Mouse (Mus musculus): ENCODE results near the gene Dgkz. TPM values are rescaled to one million over a fixed set of nuclear protein-coding genes. Genes with fewer than 3 reads are reported as not detected.
A peak's percentile ranks its signal among the peaks of the same experiment; 100 is the strongest.

Gene Dgkz
- total RNA-seq, 2 experiments from 2014 or later = 29.0 to 32.7 TPM

DNA sequence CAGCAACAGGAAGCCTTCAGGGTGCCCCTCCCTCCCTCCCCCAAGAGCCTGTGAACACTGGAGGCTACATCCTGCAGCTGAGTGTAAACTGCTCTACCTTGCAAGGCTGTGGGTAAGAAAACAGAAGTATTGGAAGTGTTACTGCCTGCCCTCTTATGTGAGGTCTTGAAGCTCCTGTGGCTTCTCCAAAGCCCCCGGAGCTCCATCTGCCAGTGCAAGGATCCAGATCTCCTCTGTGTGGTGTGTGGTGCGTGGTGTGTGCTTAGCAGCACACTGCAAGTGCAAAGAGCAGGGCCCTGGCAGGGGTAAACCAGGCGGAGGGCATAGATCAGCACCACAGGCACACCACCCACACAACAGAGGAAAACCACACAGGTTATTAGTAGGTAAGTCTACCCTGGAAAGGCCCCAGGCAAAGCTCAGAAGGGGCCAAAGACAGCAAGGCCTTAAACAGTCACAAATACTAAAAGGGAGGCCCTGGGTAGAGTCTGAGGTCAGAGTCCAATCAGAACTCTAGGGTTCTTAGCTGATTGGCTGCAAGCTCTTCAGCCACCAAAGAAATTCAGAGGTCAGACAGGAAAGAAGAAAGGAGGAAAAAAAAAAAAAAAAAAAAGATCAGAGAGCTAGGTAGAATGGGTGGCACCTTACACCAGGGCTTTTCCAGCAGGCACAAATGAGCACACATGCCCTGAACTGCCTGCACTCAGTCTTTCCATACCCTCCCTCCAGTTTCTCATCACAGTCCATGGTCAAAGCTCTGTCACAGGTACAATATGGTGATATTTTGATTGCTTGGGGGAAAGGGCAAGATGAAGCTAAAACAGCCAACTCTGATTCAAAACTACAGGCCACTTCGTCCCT, 13.5 kb downstream of the Dgkz start:
- DNase-seq (ENCODE audit: low spot score) = no peak

DNA sequence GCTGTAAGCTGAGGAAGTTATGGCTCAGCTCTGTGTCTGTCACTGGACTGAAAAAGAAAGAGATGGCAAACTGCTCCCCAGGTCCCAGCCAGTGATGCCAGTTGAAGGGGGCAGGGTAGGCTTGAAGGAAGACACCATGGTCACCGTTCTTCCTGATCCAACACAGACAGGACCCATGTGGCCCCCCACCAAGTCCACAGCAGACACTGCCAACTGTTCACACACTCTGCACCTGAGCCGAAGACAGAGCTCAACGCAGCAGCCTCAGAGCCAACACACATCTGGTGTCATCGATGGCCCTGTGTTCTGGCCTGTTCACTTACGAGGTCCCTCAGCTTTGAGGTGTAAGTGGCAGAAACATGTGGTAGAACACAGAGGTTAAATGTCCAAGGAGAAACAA, 15.2 kb downstream of the Dgkz start:
- no peak for DNase-seq (ENCODE audit: low spot score)

DNA sequence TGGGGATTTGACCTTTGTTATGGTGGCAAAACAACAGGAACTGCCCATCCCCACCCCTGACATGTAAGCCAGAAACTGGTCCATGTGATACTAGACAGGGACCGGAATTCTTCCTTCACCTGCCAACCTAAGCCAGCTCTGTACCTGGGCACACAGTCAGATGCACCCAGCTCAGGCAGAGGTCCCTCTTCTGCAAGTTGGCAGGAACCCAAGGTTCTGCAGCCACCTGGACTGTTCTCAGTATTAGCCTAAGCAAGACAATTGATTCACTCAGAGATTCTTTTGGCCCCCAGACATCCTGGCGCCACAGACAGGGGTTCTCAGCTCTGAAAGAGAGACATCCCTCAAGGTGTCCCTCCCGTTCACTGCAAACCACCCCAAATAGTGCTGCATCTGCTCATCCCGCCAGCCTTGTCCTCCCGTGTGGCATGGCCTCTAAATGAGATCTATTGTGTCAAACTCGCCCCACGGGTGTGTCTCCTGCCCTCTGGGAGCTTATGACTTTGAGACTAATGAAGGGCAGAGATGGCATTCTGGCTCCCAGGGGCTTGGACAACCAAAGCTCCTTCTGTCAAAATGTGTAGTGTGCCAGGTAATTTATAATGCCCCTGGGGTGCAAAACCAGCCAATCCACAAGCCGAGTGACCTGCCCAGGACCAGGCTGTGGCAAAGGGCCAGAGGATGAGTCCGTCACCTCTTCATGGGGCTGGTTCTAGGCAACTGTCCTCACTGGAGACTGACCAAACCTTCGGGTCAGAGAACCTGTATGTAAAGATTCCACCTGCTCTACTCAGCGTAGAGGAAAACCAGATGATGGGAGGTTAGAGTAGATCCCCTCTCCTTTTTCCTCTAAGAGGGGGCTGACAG, 15.9 kb downstream of the Dgkz start:
- DNase-seq (ENCODE audit: low spot score) = no peak

DNA sequence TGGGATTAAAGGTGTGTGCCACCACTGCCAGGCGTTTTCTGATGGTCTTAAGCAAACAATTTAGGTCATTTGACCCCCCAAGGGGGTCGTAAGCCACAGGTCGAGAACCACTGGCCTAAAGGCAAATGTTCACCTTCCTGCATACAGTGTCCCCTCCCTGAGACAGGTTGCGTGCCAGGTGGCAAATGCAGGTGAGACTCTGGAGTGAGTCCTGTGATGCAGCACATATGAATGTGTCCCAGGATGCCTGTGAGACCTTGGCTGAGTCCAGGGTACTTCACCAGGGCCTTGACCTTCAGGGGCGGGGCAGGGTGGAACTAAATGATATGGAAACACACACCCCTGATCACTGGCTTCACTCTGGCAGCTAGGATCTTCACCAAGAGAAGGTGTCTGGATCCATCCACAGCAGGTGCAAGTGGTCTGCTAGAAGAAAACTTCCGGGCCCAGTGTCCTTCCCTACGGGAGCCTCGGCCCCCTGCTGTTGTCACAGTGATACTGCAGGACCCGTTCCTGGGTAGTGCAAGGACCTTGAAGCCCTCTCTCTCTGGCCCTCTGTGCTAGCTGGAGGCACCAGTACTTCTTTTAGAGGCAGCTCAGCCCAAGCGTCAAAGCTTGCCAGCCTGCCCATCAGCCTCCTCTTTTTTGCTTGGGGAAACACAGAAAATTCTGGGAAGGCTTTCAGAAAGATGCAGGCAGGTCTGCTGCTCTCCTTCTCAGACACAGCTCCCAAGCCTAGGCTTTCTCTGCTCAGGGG, 16.8 kb downstream of the Dgkz start:
- DNase-seq (ENCODE audit: low spot score) = peak; percentile 66

DNA sequence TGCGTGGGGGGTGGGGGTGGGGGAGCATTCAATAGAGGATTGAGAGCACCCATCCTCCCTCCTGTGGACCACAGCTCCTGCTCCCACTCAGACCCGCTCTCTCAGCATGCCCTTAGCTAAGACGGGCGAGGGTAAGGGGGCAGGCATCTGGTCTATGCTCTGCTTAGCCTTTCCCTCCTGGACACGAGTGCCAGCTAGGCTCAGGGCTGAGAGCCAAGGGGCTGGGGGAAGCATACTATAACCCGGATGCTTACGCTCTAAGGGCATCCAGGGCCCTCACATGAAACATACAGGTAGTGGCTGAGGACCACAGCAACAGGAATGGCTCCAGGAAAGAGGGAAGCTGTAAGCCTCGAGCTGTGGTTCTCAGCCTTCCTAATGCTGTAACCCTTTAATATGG, 17.6 kb downstream of the Dgkz start:
- DNase-seq (ENCODE audit: low spot score) = no peak

DNA sequence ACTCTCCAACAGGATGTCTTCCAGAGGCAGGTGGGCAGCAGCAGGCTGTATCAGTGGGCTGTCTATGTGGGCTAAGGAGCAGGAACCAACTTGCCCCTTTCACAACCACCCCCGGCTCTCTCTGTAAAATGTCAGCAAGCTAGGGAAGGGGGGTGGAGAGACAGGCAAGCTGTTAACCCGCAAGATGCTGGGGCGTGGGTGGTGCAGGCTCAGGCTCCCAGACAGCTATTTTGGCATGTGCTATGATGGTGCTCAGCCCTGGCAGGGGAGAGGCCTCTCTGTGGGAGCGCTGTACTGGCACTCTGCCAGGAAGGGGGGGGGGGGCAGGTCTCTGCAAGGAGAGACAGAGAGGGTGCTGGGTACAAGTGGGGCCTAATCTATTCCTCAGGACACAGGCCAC, 18.6 kb downstream of the Dgkz start:
- DNase-seq (ENCODE audit: low spot score) = no peak

DNA sequence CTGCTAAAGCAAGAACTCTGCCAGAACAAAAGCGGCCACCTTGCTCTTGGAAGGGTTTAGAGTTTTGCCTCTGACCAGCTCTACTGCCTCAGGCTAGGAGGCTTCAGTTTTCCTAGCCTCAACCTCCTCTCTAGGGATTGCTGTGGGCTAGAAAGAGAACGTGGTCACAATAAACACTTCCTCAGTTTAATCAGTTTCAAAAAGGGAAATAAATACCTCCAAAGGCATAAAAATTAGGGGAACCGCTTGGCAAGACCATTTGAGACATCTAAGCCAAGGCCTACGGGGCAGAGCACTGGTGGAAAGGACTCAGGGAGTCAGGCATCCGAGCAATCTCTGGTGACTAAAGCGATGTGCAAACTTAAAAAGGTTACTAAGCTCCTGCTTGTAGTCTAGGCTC, 19.8 kb downstream of the Dgkz start:
- DNase-seq (ENCODE audit: low spot score) = no peak

DNA sequence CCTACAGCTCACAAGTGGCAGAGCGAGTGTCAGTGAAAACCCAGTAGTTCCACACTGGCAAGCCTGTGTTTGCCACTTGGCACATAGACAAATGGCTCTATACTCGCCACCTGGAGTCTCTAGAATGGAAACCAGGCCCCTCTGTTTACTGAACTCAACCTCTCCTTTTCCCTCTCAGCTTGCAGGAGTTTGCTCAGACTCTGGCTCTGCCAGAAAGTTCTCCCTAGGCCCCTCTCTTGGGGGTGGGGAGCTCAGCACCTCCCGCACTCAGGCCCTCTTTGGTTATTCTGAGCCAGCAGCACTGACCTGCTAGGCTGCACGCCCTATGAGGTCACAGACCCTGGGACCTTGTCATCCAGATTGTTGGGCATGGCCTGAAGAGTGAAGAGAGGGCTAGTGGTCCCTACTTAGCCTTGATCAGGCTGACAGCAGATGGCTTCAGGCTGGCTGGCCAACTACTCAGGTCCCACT, 20.5 kb downstream of the Dgkz start:
- no peak for DNase-seq (ENCODE audit: low spot score)

DNA sequence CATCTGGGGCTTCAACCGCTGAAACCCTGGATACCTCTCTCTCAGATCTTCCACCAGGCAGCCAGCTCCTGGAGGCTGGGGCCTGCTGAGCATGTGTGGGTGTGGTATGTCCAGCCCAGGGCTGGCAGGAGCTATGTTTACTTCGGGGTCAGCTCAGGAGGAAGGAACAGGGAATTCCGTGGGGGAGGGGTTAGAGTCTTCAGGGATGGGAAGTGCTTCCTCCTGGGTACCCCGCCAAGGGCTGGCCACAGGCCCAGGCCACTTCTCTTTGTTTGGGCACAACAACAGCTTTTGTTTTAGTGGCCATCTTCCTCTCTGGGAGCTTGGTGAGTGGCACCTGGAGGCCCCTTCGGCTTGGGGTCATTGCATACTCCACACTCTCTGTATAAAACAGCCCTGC, 21.8 kb downstream of the Dgkz start:
- peak; percentile 52 for DNase-seq (ENCODE audit: low spot score)

DNA sequence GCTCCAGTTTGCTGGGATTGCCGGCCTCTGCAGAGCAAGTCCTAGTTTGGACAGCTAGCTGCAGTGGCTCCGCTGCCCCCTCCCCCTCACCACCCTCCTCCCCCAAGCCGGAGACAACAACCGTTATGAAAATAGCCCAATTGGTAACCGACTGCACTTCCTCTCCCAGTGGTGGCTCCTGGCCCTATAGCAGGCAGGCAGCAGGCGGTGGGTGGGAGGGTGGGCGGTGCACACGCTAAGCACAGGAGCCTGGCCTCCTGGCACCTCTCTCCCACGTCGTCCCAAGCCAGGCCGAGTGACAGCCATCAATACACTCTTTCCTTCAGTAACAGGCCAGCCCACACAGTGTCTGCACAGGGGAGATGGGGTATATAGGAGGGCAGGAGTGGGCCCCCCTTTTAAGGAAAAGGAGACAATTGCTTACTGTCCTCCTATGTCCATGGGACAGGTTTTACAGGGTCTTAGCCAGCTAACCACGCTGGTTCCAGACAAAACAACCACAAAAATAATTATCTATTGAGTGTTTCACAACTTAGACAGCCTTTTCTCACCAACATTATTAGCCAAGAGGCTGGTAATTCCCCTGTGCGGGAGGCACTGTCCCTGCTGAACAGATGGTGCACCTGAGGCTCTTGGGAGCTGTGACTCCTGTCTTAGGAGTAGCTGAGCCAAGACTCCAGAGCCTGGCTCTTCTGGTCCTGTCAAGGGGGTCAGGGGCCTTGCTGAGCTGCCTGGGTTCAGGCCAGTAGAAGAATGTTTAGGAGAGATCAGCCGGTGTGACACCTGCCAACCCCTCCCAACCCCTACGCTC, 25.2 kb downstream of the Dgkz start:
- DNase-seq (ENCODE audit: low spot score) = peak; percentile 59

DNA sequence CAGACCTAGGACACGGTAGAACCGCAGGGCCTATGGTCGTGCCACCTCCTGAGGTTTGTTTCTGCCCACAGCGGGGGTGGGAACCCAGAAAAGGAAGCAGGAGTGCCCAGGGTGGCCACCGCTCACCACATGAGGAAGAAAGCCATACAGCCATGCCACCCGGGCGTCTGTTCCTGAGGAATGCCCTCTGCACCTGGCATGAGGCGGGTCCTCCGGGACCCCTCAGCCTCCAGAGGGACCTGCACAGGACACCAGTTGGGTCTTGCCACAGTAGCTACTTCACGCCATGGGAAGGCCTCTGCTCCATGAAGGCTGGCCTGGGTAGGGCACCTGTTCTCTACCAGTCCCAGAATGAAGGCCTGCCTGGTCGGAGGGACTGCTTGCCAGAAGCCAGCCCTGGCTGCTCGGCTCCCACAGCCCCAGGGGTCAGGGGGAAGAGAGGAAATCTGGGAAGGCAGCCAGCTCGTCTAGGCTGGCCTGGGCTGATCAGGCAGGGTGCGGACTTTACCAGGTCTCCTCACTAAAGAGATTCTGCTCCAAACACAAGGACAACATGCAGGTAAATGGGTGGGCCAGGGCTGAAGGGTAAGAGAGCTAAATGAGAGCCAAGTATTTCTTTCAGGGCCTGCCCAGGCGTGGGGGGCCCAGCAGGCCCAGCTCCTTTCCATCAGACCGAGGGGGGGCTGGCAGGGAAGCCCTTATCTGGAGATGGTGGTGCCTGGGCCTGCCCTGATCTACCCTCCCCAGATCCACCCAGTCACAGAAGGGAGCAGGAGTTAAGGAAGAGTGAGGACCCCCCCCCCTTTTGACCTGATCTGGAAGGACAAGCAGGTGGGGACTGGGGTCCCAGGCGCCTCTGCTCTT, 26.0 kb downstream of the Dgkz start:
- DNase-seq (ENCODE audit: low spot score) = peak; percentile 61

DNA sequence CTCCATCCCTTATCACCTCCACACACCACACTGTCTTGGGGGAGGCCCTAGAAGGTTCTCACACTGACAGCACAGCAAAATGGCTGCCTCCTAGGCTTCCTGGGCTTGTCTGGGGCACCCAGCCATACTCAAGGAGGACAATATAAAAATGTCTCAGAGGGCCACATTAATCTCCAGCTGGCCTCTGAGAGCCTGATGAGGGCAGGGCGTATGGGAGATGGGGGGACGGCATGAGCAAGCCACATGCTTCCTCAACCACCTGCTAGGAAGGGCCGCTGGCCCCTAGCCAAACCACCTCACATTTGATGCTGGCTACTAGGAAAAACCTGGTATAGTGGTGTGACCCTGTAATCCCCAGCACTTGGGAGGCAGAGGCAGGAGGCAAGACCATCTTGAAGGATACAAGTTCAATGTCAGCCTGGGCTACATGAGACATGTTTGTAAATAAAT, 26.8 kb downstream of the Dgkz start:
- peak; percentile 40 for DNase-seq (ENCODE audit: low spot score)

DNA sequence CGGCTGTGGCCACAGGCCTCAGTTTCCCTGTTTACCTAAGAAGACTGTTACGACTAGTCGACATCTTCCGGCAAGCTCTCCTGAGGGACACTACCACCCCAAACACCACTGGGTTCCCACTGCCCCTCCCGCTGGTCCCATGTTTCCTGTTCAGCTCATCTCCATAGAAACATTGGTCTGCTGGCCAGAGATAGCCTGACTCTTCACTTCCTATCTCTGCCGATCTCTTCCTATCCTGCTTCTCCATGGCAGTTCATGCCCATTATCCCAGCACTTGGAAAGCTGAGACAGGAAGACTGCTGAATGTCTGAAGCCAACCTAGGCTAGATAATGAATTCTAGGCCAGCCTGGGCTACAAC, 27.5 kb downstream of the Dgkz start:
- no peak for DNase-seq (ENCODE audit: low spot score)

DNA sequence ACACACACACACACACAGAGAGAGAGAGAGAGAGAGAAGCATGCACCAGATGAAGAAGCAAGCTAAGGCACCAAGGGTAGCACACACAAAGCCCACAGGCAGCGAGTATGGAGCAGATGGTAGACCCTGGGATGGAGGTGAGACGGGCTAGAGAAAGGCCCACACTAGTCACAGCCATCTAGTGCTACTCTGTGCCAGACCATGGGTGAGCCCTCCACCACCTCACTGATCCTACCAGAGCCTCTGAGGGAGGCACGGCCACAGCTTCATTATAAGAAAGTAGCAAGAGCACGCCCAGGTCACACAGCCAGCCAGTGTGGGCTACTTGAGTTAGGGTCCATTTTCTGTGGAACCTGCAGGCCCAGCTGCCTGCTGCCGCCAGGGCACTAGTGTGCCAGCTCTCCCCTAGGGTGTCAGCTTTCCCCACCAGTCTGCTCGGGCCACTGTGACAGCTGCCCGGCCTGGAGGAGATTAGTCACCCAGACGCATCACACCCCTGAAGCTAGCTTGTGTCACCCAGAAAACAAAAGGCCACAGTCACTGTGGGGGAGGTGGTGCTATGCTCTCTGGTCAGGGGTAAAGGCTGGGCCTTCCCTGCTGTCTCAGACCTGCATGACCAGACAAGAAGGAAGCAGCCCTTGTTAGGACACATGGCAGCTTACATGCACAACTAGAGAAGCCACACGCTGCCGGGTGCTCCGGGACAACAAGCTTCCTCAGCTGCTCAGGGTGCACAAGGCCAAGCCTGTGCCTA, 28.1 kb downstream of the Dgkz start:
- peak; percentile 72 for DNase-seq (ENCODE audit: low spot score)

DNA sequence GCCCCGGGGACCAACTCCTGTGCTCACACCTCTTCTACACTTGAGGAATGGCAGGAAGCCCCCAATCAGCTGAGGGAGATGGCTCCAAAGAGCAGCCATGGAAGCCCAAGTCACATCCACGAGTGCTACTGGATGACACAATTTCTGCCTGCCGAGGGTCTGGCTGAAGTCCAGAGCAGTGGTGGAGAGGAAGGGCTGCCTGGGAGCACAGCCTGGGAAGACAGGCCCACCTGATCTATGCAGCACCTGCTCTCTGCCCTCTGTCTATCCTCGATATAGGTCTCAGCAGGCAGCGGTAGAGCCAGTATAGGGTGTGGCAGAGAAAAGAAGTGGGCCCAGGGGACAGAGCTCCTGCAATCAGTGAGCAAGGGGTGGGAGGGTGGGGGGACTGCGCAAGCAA, 28.8 kb downstream of the Dgkz start:
- peak; percentile 59 for DNase-seq (ENCODE audit: low spot score)

DNA sequence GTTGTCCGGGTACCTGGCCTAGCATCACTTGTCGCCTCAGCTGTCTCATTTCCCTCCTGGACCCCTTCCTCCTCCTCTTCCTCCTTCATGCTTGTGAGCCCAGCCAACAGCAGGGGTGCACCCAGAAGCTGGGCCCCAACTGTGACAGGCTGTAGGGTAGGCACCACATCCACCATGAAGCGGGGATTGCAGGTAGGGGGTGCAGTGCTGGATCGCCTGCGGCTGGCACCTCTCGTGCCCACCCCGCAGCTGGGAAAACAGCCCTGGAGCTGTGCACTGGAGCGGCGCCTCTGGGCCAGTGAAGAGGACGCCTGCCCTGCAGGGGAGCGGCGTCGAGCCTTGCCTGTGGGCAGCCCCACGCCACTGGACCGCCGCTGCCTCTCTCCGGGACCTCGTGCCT, 30.2 kb downstream of the Dgkz start, which contains the start of gene Gm9821:
Gene Gm9821, plus strand, starts transcription at position 221 of the 400 bp plus-strand sequence.
- DNase-seq (ENCODE audit: low spot score) = no peak

DNA sequence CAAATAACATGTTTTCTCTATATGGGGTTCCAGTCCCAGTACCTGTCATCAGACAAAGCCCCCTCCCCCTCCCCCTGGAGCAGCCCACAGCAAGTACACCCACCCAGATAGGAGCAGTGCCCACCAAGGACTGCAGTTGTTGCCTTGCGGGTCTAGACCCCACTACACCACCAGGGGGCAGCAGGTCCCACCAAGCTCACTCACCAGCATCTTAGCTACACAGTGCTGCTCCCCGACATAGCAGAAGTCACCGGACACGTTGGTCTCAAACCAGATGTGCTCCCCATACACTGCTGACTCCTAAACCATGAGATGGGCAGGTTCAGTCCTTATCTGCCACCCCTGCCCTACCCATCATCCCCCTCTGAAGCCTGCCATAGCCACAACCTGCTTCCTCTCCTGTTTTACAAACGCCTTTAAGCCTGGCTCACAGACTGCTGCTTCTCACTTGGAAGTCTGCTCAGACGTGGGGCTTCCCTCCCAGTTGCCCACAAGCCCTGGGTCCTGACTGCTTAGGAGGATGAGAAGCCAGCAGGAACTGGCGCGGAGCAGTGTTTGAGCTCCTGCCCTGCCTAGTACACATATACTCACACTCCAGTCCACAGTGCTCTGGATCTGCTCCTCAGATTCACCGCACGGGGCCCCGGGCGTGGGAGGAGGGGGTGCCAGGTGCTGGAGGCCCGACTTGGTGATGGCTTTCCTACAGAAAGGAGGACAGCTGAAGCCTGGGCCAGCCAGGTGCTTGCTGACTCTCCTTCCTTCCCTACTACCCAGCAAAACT, 31.3 kb downstream of the Dgkz start:
- peak; percentile 76 for DNase-seq (ENCODE audit: low spot score)

DNA sequence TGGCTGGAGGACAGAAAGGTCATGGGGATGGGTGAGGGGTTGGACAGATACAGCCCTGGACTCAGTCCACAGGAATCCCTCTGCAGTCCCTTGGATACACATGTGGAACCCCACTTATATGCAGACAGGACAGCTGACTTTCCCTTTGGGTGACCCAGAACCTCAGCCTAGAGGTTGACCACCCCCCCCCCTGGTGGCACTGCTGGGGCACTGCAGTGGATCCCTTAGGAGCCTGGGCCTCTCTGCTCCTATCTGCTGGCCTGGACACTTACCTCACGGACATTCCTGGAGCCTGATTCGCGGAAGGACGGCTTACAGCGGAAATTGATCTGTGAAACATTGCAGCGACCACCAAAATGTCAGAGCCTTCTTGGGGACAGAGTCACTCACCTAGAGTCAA, 33.3 kb downstream of the Dgkz start:
- no peak for DNase-seq (ENCODE audit: low spot score)
